Mouse (Mus musculus): ENCODE measurements around the gene Tfrc. TPM values are rescaled to one million over a fixed set of nuclear protein-coding genes. Genes with fewer than 3 reads are reported as not detected.
"Not testable (repeated sequence)": the region's sequence is repeated elsewhere in the genome, so short reads cannot be mapped to it uniquely, and the experiment has no call there.

Gene Tfrc
- total and polyA plus RNA-seq, 2 experiments, result 3.9 to 16.0 TPM

DNA sequence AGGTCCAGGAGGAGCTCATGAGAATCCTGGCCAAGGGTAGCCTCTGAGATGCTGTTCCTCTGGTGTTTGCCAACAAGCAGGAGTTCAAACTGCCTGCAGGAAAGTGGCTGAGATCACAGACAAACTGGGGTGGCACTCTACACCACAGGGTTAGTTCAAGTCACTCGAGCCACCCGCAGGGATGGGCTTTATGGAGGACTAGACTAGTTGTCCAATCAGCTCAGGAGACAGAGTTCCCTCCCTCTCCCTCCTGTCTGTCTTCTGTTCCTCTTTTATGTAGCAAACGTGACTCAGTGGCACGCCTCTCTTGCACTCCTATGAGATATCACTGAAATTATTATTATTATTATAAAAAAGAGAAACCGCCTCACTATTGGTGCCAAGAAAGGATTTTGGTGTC is 25.5 kb downstream of the Tfrc start:
- H3K27me3 ChIP-seq (ENCODE audit: control insufficient read depth, insufficient read depth, low read length), result no peaks in the 10 kb centered on the region
- H3K27ac ChIP-seq (replicated peaks; ENCODE audit: insufficient read depth, low read depth, low read length), result no peak overlapping the region
- no peaks in the 10 kb centered on the region for H3K4me1 ChIP-seq (ENCODE audit: control insufficient read depth, insufficient read depth, low read length)
- H3K9ac ChIP-seq (ENCODE audit: low read depth, low read length), result no peak overlapping the region
- peaks cover 29% of the 10 kb centered on the region for H3K36me3 ChIP-seq (ENCODE audit: control insufficient read depth, insufficient read depth, low read length)
- no peaks in the 10 kb centered on the region for H3K79me2 ChIP-seq (ENCODE audit: control insufficient read depth, insufficient read depth, low read length)
- 91% methylated on average over 5 of the region's 5 CpGs for WGBS
- no peak for TF ChIP-seq POLR2A (IDR thresholded peaks at IDR 0.05; ENCODE audit: extremely low read depth, insufficient read depth, low read length)
- no peak for TF ChIP-seq CTCF (IDR thresholded peaks at IDR 0.05; ENCODE audit: low read depth, low read length)
- no peak overlapping the region for H3K4me3 ChIP-seq (ENCODE audit: insufficient read depth, low read depth, low read length)
- no peak for DNase-seq (ENCODE audit: extremely low read depth, low read depth, low spot score)

DNA sequence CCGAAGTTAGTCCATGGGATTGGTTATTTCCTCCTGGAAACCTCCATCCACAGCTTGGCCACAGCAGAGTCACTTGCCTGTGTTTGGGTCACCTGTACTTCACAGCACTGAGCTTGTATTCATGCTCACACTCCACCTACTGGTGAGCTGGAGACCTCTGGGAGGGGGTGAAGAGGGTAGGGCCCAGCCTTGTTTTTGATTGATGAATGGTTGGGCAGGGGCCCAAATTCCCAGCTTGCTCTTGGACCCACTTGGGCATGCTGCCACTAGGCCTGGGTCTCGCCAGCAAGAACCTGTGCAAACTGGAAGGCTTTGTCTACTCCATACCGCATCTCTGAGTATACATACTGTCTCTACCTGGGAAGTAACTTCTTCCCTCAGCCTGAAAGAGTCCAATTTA is 26.6 kb downstream of the Tfrc start:
- Histone ChIP-seq H3K4me1 (ENCODE audit: control insufficient read depth, insufficient read depth, low read length) (no peaks in the 10 kb centered on the region; the same call in 1 of the 2 replicates), H3K27ac (replicated peaks; ENCODE audit: insufficient read depth, low read depth, low read length) (no peak overlapping the region), H3K79me2 (ENCODE audit: control insufficient read depth, insufficient read depth, low read length) (no peaks in the 10 kb centered on the region), H3K27me3 (ENCODE audit: control insufficient read depth, insufficient read depth, low read length) (no peaks in the 10 kb centered on the region), H3K36me3 (ENCODE audit: control insufficient read depth, insufficient read depth, low read length) (peaks cover 19% of the 10 kb centered on the region), H3K9ac (ENCODE audit: low read depth, low read length) (no peak overlapping the region), H3K4me3 (ENCODE audit: insufficient read depth, low read depth, low read length) (no peak overlapping the region)
- 75% methylated on average over 3 of the region's 3 CpGs for WGBS
- TF ChIP-seq POLR2A (IDR thresholded peaks at IDR 0.05; ENCODE audit: extremely low read depth, insufficient read depth, low read length), result no peak
- peak; percentile 19; the same call in 1 of the 2 replicates for TF ChIP-seq CTCF (IDR thresholded peaks at IDR 0.05; ENCODE audit: low read depth, low read length)
- DNase-seq (ENCODE audit: extremely low read depth, low read depth, low spot score), result no peak

- H3K9ac ChIP-seq (ENCODE audit: low read depth, low read length), result no peak overlapping the region
- peaks cover 11% of the 10 kb centered on the region for H3K36me3 ChIP-seq (ENCODE audit: control insufficient read depth, insufficient read depth, low read length)
- no peak for DNase-seq (ENCODE audit: extremely low read depth, low read depth, low spot score)
- no peaks in the 10 kb centered on the region for H3K79me2 ChIP-seq (ENCODE audit: control insufficient read depth, insufficient read depth, low read length)
- 90% methylated on average over 3 of the region's 3 CpGs for WGBS
- no peak overlapping the region for H3K27ac ChIP-seq (replicated peaks; ENCODE audit: insufficient read depth, low read depth, low read length)
- no peaks in the 10 kb centered on the region for H3K27me3 ChIP-seq (ENCODE audit: control insufficient read depth, insufficient read depth, low read length)
- no peak overlapping the region for H3K4me3 ChIP-seq (ENCODE audit: insufficient read depth, low read depth, low read length)
- TF ChIP-seq CTCF (IDR thresholded peaks at IDR 0.05; ENCODE audit: low read depth, low read length) (no peak), POLR2A (IDR thresholded peaks at IDR 0.05; ENCODE audit: extremely low read depth, insufficient read depth, low read length) (no peak)
- H3K4me1 ChIP-seq (ENCODE audit: control insufficient read depth, insufficient read depth, low read length), result no peaks in the 10 kb centered on the region; the same call in 1 of the 2 replicates
Measured at GRCm38 (mm10) chr16:32636331-32636730, 27.6 kb downstream of the Tfrc start.

GRCm38 (mm10) chr16:32636871-32637521 is 28.3 kb downstream of the Tfrc start:
- Histone ChIP-seq H3K4me1 (ENCODE audit: control insufficient read depth, insufficient read depth, low read length) (no peaks in the 10 kb centered on the region; the same call in 1 of the 2 replicates), H3K9ac (ENCODE audit: low read depth, low read length) (no peak overlapping the region), H3K27me3 (ENCODE audit: control insufficient read depth, insufficient read depth, low read length) (no peaks in the 10 kb centered on the region), H3K36me3 (ENCODE audit: control insufficient read depth, insufficient read depth, low read length) (peaks cover 8% of the 10 kb centered on the region; the same call in 1 of the 2 replicates), H3K4me3 (ENCODE audit: insufficient read depth, low read depth, low read length) (no peak overlapping the region), H3K27ac (replicated peaks; ENCODE audit: insufficient read depth, low read depth, low read length) (no peak overlapping the region), H3K79me2 (ENCODE audit: control insufficient read depth, insufficient read depth, low read length) (no peaks in the 10 kb centered on the region)
- DNase-seq (ENCODE audit: extremely low read depth, low read depth, low spot score), result no peak
- no peak for TF ChIP-seq CTCF (IDR thresholded peaks at IDR 0.05; ENCODE audit: low read depth, low read length)
- no peak for TF ChIP-seq POLR2A (IDR thresholded peaks at IDR 0.05; ENCODE audit: extremely low read depth, insufficient read depth, low read length)
- 49% methylated on average over 6 of the region's 6 CpGs for WGBS

DNA sequence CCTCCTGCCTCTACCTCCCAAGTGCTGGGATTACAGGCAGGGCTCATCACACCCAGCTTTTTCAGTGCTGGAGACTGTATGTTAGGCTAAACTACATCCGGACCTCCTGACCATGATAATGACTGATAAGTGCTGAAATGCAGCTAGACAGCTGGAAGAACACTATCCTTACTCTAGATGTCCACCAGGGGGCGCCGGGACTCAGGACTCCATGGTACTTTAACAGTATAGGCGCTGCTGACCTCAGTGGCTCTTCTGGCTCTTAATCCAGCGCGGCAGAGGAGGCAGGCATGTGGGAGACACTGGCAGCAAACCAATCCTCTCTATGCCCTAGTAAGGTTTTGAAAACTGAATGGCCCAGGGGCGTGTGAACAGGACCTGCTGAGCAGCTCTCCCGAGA is 29.8 kb downstream of the Tfrc start:
- 16% methylated on average over 8 of the region's 8 CpGs for WGBS
- TF ChIP-seq CTCF (IDR thresholded peaks at IDR 0.05; ENCODE audit: low read depth, low read length), result peak; percentile 74
- no peak for TF ChIP-seq POLR2A (IDR thresholded peaks at IDR 0.05; ENCODE audit: extremely low read depth, insufficient read depth, low read length)
- H3K4me1 ChIP-seq (ENCODE audit: control insufficient read depth, insufficient read depth, low read length), result no peaks in the 10 kb centered on the region; the same call in 1 of the 2 replicates

DNA sequence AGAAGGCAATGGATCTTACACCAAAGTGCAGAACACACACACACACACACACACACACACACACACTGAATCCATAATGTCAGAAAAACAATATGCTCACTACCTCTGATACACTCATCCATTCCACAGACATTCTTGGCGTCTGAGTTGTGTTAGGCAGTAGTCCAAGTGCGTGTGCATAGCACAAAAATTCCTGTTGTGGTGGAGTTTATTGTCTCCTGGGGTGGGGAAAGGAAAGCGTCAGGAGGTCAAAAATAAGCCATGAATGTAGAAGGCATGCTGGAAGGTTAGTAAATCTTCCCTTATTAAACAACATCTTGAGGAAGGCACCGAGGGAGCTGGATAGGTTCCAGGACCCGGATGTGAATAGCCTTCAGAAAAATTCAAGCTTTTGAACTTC is 31.4 kb downstream of the Tfrc start:
- peaks cover 6% of the 10 kb centered on the region for H3K4me1 ChIP-seq (ENCODE audit: control insufficient read depth, insufficient read depth, low read length)
- no peaks in the 10 kb centered on the region for H3K79me2 ChIP-seq (ENCODE audit: control insufficient read depth, insufficient read depth, low read length)
- DNase-seq (ENCODE audit: extremely low read depth, low read depth, low spot score), result no peak
- H3K36me3 ChIP-seq (ENCODE audit: control insufficient read depth, insufficient read depth, low read length), result no peaks in the 10 kb centered on the region
- H3K4me3 ChIP-seq (ENCODE audit: insufficient read depth, low read depth, low read length), result no peak overlapping the region
- WGBS, result 77% methylated on average over 5 of the region's 5 CpGs
- no peak overlapping the region for H3K27ac ChIP-seq (replicated peaks; ENCODE audit: insufficient read depth, low read depth, low read length)
- H3K27me3 ChIP-seq (ENCODE audit: control insufficient read depth, insufficient read depth, low read length), result no peaks in the 10 kb centered on the region
- TF ChIP-seq CTCF (IDR thresholded peaks at IDR 0.05; ENCODE audit: low read depth, low read length) (no peak), POLR2A (IDR thresholded peaks at IDR 0.05; ENCODE audit: extremely low read depth, insufficient read depth, low read length) (no peak)
- H3K9ac ChIP-seq (ENCODE audit: low read depth, low read length), result no peak overlapping the region

More for the DNA sequence above, 29.8 kb downstream of the Tfrc start:
- Histone ChIP-seq H3K36me3 (ENCODE audit: control insufficient read depth, insufficient read depth, low read length) (no peaks in the 10 kb centered on the region), H3K9ac (ENCODE audit: low read depth, low read length) (no peak overlapping the region), H3K4me3 (ENCODE audit: insufficient read depth, low read depth, low read length) (no peak overlapping the region), H3K27me3 (ENCODE audit: control insufficient read depth, insufficient read depth, low read length) (no peaks in the 10 kb centered on the region), H3K79me2 (ENCODE audit: control insufficient read depth, insufficient read depth, low read length) (no peaks in the 10 kb centered on the region), H3K27ac (replicated peaks; ENCODE audit: insufficient read depth, low read depth, low read length) (no peak overlapping the region)
- peak; percentile 56 for DNase-seq (ENCODE audit: extremely low read depth, low read depth, low spot score)

GRCm38 (mm10) chr16:32640683-32641082 is 32.0 kb downstream of the Tfrc start:
- not testable (repeated sequence) for H3K9ac ChIP-seq (ENCODE audit: low read depth, low read length); H3K27me3 ChIP-seq (ENCODE audit: control insufficient read depth, insufficient read depth, low read length); H3K27ac ChIP-seq (replicated peaks; ENCODE audit: insufficient read depth, low read depth, low read length); H3K36me3 ChIP-seq (ENCODE audit: control insufficient read depth, insufficient read depth, low read length); H3K79me2 ChIP-seq (ENCODE audit: control insufficient read depth, insufficient read depth, low read length); H3K4me1 ChIP-seq (ENCODE audit: control insufficient read depth, insufficient read depth, low read length); H3K4me3 ChIP-seq (ENCODE audit: insufficient read depth, low read depth, low read length); DNase-seq (ENCODE audit: extremely low read depth, low read depth, low spot score)
- WGBS, result 76% methylated on average over 2 of the region's 2 CpGs
